Mouse (Mus musculus) liver, embryonic 15.5 days (tissue): ENCODE results near the gene Fgfr2. TPM values are rescaled to one million over a fixed set of nuclear protein-coding genes. Genes with fewer than 3 reads are reported as not detected.

Experiments used
- ATAC-seq: fragments of 200-750 bp; cut with Nextera tagmentation; 2 replicates; pipeline ENCODE4 v1.8.0; 2017; ENCODE audit warnings: moderate number of reproducible peaks, mild to moderate bottlenecking, moderate library complexity; ENCODE audit not compliant: insufficient read depth
- H3K27ac ChIP-seq: fragments of 300-500 bp; sonication (generic); replicated peaks from 2 replicates; pipeline ENCODE4 v1.5.1; 2015; ENCODE audit warnings: mild to moderate bottlenecking, inconsistent platforms
- H3K27me3 ChIP-seq: fragments of 300-500 bp; sonication (generic); 2 replicates; pipeline ENCODE4 v1.6.1; 2015; ENCODE audit warnings: mild to moderate bottlenecking, inconsistent platforms
- H3K36me3 ChIP-seq: fragments of 300-500 bp; sonication (generic); replicated peaks from 2 replicates; pipeline ENCODE4 v1.6.1; 2015; ENCODE audit warnings: moderate library complexity, mild to moderate bottlenecking, inconsistent platforms
- H3K4me1 ChIP-seq: fragments of 300-500 bp; sonication (generic); replicated peaks from 2 replicates; pipeline ENCODE4 v1.6.1; 2015; ENCODE audit warnings: inconsistent platforms
- H3K4me2 ChIP-seq: fragments of 300-500 bp; sonication (generic); 2 replicates; pipeline ENCODE4 v1.6.1; 2015; ENCODE audit warnings: moderate library complexity, mild to moderate bottlenecking, inconsistent platforms
- H3K4me3 ChIP-seq: fragments of 300-500 bp; sonication (generic); replicated peaks from 2 replicates; pipeline ENCODE4 v1.5.1; 2015; ENCODE audit warnings: mild to moderate bottlenecking, inconsistent platforms
- H3K9ac ChIP-seq: fragments of 300-500 bp; sonication (generic); 2 replicates; pipeline ENCODE4 v1.6.1; 2015; ENCODE audit warnings: moderate library complexity, mild to moderate bottlenecking, inconsistent platforms
- H3K9me3 ChIP-seq: fragments of 300-500 bp; sonication (generic); replicated peaks from 2 replicates; pipeline ENCODE4 v1.6.1; 2016; ENCODE audit warnings: inconsistent platforms
- WGBS: fragments of 180-500 bp; shearing (Covaris S2); methylation state at CpG from one replicate; pipeline ENCODE4 v1.1.7; 2015; ENCODE audit warnings: mixed read lengths; ENCODE audit not compliant: insufficient replicate concordance; 5-methylcytosine and 5-hydroxymethylcytosine counted together
- polyA plus RNA-seq: library from polyadenylated mRNA; unstranded; fragments of >200 nt; fragmentation: Nextera tagmentation; extraction: Ambion mirVana; gene quantifications from 2 replicates; pipeline ENCODE4 v1.2.1, GENCODE M21; 2015

The Fgfr2 gene
- polyA plus RNA-seq, 1 experiment from 2014 or later: 10.5 TPM

DNA sequence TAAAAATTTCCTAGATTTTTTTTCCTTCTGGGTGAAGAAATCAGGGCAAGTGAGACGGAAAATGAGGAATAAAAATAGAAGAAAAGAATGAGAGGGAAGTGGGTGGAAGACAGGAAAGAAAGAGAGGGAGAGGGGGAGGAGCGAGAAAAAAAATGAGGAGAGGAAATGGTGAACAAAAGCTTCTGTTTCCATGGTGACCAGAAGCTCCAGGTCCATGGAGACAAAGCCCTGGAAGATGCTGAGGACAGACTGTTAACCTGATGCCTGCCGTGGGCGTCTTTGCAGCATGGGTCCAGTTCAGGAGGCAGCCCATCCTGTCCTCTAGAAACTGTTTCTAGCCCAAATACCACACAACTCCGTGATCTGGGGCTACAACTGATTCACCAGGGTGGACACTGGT, 950.9 kb downstream of the Fgfr2 start:
- Histone ChIP-seq H3K4me3 (no peak overlapping the region), H3K4me2 (no peak overlapping the region), H3K36me3 (no peaks in the 10 kb centered on the region), H3K9ac (no peak overlapping the region), H3K27me3 (no peaks in the 10 kb centered on the region), H3K27ac (no peak overlapping the region), H3K9me3 (no peaks in the 10 kb centered on the region), H3K4me1 (no peaks in the 10 kb centered on the region)
- WGBS: 56% methylated on average over 5 of the region's 5 CpGs
- ATAC-seq: no peak

DNA sequence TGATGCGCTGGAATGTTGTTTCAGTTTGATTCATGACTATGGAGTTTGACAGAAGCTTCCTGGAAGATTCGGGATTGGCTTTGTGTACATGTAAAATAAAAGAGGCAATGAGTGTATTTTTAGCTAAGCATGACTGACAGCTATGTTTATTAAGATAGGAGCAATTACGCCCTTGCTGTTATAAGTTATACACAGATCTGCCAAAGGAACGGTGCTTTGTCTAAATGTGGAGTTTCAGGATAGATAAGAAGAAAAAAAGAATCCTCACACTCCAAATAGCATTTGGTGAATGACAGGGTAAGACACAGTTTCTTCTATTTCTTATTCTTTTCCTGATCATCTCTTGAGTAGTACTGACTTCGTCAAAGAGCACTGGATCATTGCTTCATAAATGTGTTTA, 951.4 kb downstream of the Fgfr2 start:
- no peaks in the 10 kb centered on the region for H3K4me1 ChIP-seq
- no peak overlapping the region for H3K4me3 ChIP-seq
- ATAC-seq: no peak
- 55% methylated on average over 5 of the region's 5 CpGs for WGBS
- H3K27ac ChIP-seq: no peak overlapping the region
- H3K27me3 ChIP-seq: no peaks in the 10 kb centered on the region
- no peak overlapping the region for H3K4me2 ChIP-seq
- no peak overlapping the region for H3K9ac ChIP-seq
- no peaks in the 10 kb centered on the region for H3K9me3 ChIP-seq
- no peaks in the 10 kb centered on the region for H3K36me3 ChIP-seq

DNA sequence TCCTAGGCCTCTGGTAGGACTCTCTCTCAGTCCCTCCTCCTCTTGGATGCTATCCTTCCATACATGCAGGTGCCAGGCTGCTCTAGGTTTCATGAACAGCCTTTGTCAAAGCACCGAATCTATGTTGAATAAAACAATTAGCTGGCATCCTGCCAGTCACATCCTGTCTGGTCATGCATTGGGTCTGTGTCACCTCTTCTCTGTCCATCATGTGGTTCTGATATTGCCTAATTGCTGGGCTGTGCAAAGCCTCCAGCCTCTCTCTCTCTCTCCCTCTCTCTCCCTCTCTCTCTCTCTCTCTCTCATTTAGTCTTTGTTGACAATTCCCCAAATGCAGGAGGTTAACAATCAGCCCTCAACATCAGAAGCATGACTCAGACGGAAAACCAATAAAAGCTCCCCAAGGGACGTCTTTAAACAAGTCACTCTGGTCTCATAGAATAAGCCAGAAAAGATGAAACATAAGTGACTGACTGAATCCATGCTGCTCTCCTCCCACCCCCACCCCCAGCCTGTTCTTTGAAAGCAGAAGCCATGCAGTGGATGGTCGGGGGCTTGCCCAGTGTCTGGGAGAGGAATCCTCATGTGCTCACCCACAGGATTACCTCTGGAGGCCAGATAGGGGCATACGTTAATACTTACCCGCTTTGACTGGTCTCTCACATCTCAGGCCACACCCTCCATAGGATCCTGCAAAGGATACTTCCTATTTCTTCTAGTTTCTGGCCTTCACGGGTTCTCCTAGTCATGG, 953.6 kb downstream of the Fgfr2 start:
- H3K4me3 ChIP-seq: no peak overlapping the region
- H3K36me3 ChIP-seq: no peaks in the 10 kb centered on the region
- no peak for ATAC-seq
- WGBS: 43% methylated on average over 7 of the region's 7 CpGs
- H3K4me2 ChIP-seq: no peak overlapping the region
- H3K27me3 ChIP-seq: no peaks in the 10 kb centered on the region
- no peak overlapping the region for H3K27ac ChIP-seq
- H3K4me1 ChIP-seq: no peaks in the 10 kb centered on the region
- H3K9ac ChIP-seq: no peak overlapping the region
- no peaks in the 10 kb centered on the region for H3K9me3 ChIP-seq

DNA sequence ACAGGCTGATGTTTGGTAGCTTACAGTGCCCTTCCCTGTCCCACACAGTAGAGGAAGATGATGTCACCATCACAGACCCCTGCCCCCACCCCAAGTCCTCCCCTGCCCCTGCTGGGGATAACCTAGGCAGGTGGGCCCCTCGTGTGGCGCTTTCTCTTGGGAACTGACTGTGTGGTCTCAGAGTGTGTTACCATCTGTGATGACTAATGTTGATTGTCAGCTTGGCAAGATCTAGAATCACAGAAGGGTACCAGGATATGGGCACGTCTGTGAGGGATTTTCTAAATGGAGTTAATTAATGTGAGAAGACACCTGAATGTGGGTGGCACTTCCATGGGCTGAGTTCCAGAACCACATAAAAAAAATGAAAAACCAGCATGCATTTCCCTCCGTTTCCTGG, 955.9 kb downstream of the Fgfr2 start:
- no peak overlapping the region for H3K4me2 ChIP-seq
- H3K9me3 ChIP-seq: no peaks in the 10 kb centered on the region
- no peaks in the 10 kb centered on the region for H3K36me3 ChIP-seq
- ATAC-seq: no peak
- H3K9ac ChIP-seq: no peak overlapping the region
- no peak overlapping the region for H3K4me3 ChIP-seq
- H3K27me3 ChIP-seq: no peaks in the 10 kb centered on the region
- no peaks in the 10 kb centered on the region for H3K4me1 ChIP-seq
- H3K27ac ChIP-seq: no peak overlapping the region
- 54% methylated on average over 4 of the region's 4 CpGs for WGBS

DNA sequence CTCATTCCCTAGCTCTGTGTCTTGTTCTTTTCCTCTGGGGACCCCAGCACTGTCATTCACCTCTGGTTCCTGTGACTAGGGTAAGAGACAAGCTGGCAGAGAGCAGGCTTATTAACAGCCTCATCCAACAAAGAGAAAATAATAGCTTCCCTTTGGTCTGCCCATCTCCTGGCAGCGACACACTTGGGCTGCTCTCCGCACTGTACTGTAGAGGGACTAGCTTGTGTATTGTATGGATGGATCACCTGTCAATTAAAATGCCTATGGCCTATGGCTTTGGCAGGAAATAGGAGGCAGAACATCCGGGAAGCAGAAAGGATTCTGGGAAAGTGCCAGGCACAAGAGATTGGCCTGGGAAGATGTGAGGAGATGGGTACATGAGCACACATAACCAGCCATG, 960.9 kb downstream of the Fgfr2 start:
- no peak overlapping the region for H3K4me3 ChIP-seq
- H3K4me2 ChIP-seq: no peak overlapping the region
- 69% methylated on average over 3 of the region's 3 CpGs for WGBS
- no peaks in the 10 kb centered on the region for H3K9me3 ChIP-seq
- H3K9ac ChIP-seq: no peak overlapping the region
- H3K4me1 ChIP-seq: no peaks in the 10 kb centered on the region
- ATAC-seq: no peak
- H3K36me3 ChIP-seq: no peaks in the 10 kb centered on the region
- H3K27me3 ChIP-seq: no peaks in the 10 kb centered on the region
- no peak overlapping the region for H3K27ac ChIP-seq

- Histone ChIP-seq H3K27me3 (peaks cover 30% of the 10 kb centered on the region), H3K27ac (no peak overlapping the region), H3K9ac (no peak overlapping the region), H3K4me2 (no peak overlapping the region), H3K36me3 (no peaks in the 10 kb centered on the region), H3K4me1 (no peaks in the 10 kb centered on the region), H3K9me3 (no peaks in the 10 kb centered on the region), H3K4me3 (no peak overlapping the region)
- WGBS: 76% methylated on average over 9 of the region's 9 CpGs
- no peak for ATAC-seq
Measured at GRCm38 (mm10) chr7:132158321-132159025, 964.7 kb downstream of the Fgfr2 start.

DNA sequence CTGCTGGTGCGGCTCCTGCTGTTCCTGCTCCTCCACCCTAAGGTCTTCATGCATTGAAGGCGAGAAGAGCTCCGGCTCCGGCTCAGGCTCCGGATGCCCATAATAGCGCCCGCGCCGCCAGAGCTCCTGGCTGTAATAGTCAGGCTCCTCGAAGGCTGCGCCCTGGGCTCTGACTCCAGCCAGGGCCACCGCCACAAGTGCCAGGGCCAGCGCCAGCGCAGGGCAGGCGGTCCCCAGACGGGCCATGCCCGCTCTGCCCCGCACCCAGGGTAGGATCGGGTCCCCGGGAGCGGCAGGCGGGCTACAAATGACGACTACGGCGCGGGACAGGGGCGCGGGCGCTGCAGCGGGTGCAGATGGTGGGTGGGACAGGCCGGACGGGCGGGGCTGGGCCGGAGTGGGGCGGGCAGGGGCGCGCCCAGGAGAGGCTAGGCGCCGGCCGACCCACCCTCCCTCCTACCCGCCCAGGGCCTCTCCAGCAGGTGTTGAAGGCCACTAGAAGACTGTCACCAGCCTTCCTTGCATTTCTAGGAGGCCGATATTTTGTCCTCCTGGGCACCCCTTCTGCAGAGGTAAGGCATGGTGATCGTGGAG, 968.7 kb downstream of the Fgfr2 start, which contains the start of gene Cpxm2:
Gene Cpxm2, minus strand, starts transcription at position 372 of the 594 bp plus-strand sequence.
- H3K4me3 ChIP-seq: no peak within 1 kb of the TSS
- ATAC-seq: no peak
- no peaks in the 10 kb centered on the region for H3K36me3 ChIP-seq
- H3K9ac ChIP-seq: no peak within 1 kb of the TSS
- H3K4me2 ChIP-seq: no peak within 1 kb of the TSS; the same call in 1 of the 2 replicates
- 4% methylated on average over 43 of the region's 43 CpGs for WGBS
- H3K27me3 ChIP-seq: peaks cover 40% of the 10 kb centered on the region
- H3K4me1 ChIP-seq: no peaks in the 10 kb centered on the region
- no peak within 1 kb of the TSS for H3K27ac ChIP-seq
- H3K9me3 ChIP-seq: no peaks in the 10 kb centered on the region

GRCm38 (mm10) chr7:132153725-132154147, 969.4 kb downstream of the Fgfr2 start:
- Histone ChIP-seq H3K9me3 (no peaks in the 10 kb centered on the region), H3K36me3 (no peaks in the 10 kb centered on the region), H3K4me1 (no peaks in the 10 kb centered on the region), H3K27ac (no peak overlapping the region), H3K9ac (no peak overlapping the region), H3K4me3 (no peak overlapping the region), H3K4me2 (no peak overlapping the region), H3K27me3 (peaks cover 40% of the 10 kb centered on the region)
- no peak for ATAC-seq
- WGBS: 37% methylated on average over 6 of the region's 6 CpGs

GRCm38 (mm10) chr7:132145227-132145800, 977.8 kb downstream of the Fgfr2 start:
- Histone ChIP-seq H3K36me3 (no peaks in the 10 kb centered on the region), H3K27ac (no peak overlapping the region), H3K4me1 (no peaks in the 10 kb centered on the region), H3K4me3 (no peak overlapping the region), H3K9me3 (no peaks in the 10 kb centered on the region), H3K27me3 (no peaks in the 10 kb centered on the region), H3K9ac (no peak overlapping the region), H3K4me2 (no peak overlapping the region)
- ATAC-seq: no peak
- 70% methylated on average over 15 of the region's 15 CpGs for WGBS

GRCm38 (mm10) chr7:132128687-132129086, 994.5 kb downstream of the Fgfr2 start:
- Histone ChIP-seq H3K4me1 (no peaks in the 10 kb centered on the region), H3K27me3 (no peaks in the 10 kb centered on the region), H3K4me3 (no peak overlapping the region), H3K9ac (no peak overlapping the region), H3K9me3 (no peaks in the 10 kb centered on the region), H3K36me3 (no peaks in the 10 kb centered on the region), H3K27ac (no peak overlapping the region), H3K4me2 (no peak overlapping the region)
- ATAC-seq: no peak
- 63% methylated on average over 6 of the region's 6 CpGs for WGBS

DNA sequence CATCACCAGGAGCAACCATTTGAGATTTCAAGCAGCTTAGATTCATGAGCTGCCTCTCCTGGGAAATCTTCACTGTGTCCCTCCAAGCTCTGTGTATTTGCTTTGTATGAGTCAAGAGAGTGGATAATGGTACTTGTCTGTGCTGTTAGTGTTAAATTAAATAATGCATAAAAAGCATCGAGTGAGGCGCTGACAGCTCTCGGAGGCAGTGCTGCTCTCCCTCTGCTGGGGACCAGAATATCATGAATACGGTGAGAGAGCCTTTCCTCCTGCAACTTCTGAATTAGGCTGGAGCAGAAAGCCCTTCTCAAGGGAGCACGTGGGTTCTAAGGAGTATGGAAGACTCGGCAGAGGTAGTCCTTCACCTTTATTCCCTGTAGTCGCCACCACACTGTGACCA, 998.2 kb downstream of the Fgfr2 start:
- Histone ChIP-seq H3K27ac (no peak overlapping the region), H3K36me3 (no peaks in the 10 kb centered on the region), H3K4me1 (no peaks in the 10 kb centered on the region), H3K9ac (no peak overlapping the region), H3K4me3 (no peak overlapping the region), H3K4me2 (no peak overlapping the region), H3K9me3 (no peaks in the 10 kb centered on the region), H3K27me3 (no peaks in the 10 kb centered on the region)
- ATAC-seq: no peak
- 56% methylated on average over 7 of the region's 7 CpGs for WGBS
